Mouse (Mus musculus) right cerebral cortex, postnatal 14 days (tissue): ENCODE results near the gene Arpc1b.

ENCODE experiments used
- DNase-seq: peaks from one replicate; pipeline ENCODE4 v3.0.0; 2022

Arpc1b gene

GRCm38 (mm10) chr5:145166536-145167305 is 52.7 kb downstream of the Arpc1b start, which contains the start of the genes Ptcd1 and Cpsf4:
Ptcd1 (minus strand) TSS chr5:145167108.
Cpsf4 (plus strand) TSS chr5:145167213.
- peak; percentile 99 for DNase-seq

- DNase-seq: no peak
Observed at GRCm38 (mm10) chr5:145167306-145167661, 53.3 kb downstream of the Arpc1b start.

GRCm38 (mm10) chr5:145178461-145178980 is 64.5 kb downstream of the Arpc1b start:
- DNase-seq: no peak
